Mouse (Mus musculus) testis, adult 2 months (tissue): ENCODE measurements around the gene Krtcap2.

Source experiments
- CTCF ChIP-seq: fragments of 200-500 bp; IDR thresholded peaks from 2 replicates; pipeline ENCODE4 v1.5.1; 2012; ENCODE audit warnings: low read depth, mild to moderate bottlenecking, inconsistent platforms, low read length, moderate library complexity; ENCODE audit not compliant: control insufficient read depth, insufficient read depth, insufficient replicate concordance
- POLR2A ChIP-seq: fragments of 200-500 bp; IDR thresholded peaks from 2 replicates; pipeline ENCODE4 v1.6.1; 2012; ENCODE audit warnings: low read depth, mild to moderate bottlenecking, inconsistent platforms, low read length, moderate library complexity; ENCODE audit not compliant: control insufficient read depth

- no peak for TF ChIP-seq CTCF
- TF ChIP-seq POLR2A = no peak
Measured at GRCm38 (mm10) chr3:89260211-89260610, 14.4 kb downstream of the Krtcap2 start.
